Mouse (Mus musculus) ZHBTc4 (cell line): ENCODE measurements around the gene Ccnt2.

ENCODE experiments used
- DNase-seq: peaks from one replicate; pipeline ENCODE4 v3.0.0-alpha.2; 2011; ENCODE audit warnings: low read depth, low spot score

Ccnt2 gene

GRCm38 (mm10) chr1:127773803-127774500 lies at the start of gene Ccnt2:
TSS of gene Ccnt2 (plus strand) at chr1:127774164.
- peak; percentile 100 for DNase-seq

DNA sequence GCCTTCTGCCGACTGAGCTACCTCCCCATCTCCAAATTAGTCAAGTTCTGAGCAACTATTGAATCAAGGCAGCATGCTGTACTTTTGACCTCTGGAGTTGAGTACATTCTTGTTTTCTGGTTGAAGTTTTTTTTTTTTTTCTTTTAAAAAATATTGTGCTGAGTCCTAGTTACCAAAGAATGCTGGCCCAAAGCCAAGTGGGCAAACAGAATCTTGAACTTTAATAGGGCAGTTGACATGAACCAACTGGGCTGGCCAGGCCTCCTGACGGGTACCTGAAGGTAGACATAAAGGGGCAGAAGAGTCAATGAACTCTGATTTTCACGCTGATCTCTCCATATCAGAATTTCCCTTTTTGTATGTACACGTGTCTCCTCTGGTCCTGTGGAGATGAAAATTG lies 44.9 kb upstream of the Ccnt2 start, which contains the start of gene Acmsd:
Gene Acmsd (plus strand): TSS at position 318 of the 400 bp plus-strand sequence.
- no peak for DNase-seq

GRCm38 (mm10) chr1:127731086-127731485 lies 42.9 kb upstream of the Ccnt2 start:
- no peak for DNase-seq

GRCm38 (mm10) chr1:127732435-127732834 lies 41.5 kb upstream of the Ccnt2 start:
- no peak for DNase-seq

- no peak for DNase-seq
Observed at GRCm38 (mm10) chr1:127732841-127733240, 41.1 kb upstream of the Ccnt2 start.

DNA sequence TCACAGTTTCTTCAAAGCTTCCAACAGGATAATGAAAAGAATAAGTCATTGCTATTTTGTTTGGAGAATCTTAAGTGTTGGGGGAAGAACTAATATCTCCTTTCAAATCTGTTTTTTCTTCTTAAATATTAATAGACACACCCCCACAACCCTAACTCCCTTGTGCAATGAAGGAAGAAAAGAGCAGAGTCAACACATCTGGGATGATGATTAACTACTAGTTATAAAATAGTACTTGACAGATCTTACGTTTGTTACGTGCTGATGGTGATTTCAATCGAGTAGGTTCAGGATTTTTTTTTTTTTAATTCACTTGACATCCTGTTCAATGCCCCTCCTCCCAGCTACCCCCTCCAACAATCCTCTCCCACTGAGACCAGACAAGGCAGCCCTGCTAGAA lies 38.6 kb upstream of the Ccnt2 start:
- DNase-seq = no peak

DNA sequence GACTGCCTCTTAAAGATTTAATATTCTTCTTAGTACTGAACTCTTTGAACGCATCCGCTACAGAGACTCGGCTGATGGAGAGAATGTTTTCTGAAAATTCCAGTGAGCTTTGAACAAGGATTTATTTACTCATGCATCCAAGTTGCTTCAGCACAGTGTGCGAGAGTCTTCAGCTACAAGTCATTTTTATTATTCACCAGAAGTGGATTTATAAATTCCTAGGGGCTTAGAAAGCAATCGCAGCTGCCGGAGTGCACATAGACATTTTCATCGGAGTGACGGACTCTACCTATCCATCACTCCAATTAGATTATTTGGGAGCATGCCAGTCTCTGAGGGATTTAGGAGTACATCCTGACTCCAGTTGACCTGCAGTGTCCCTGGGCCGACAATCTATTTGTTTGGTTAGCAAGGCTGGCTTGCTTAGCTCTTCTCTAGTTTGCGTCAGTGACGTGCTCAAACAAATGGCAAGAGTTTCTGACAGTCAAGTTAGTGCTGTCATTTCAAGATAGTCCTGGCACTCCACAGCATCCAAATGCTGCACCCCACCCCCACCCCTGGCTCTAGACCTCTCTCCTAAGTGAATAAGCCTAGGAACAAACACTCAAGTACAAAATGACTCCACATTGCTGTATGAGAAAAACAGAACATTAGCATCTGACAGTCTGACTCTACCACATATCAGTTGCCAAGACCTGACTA lies 23.4 kb upstream of the Ccnt2 start:
- no peak for DNase-seq

- DNase-seq = no peak
Observed at GRCm38 (mm10) chr1:127755806-127756205, 18.2 kb upstream of the Ccnt2 start.

DNA sequence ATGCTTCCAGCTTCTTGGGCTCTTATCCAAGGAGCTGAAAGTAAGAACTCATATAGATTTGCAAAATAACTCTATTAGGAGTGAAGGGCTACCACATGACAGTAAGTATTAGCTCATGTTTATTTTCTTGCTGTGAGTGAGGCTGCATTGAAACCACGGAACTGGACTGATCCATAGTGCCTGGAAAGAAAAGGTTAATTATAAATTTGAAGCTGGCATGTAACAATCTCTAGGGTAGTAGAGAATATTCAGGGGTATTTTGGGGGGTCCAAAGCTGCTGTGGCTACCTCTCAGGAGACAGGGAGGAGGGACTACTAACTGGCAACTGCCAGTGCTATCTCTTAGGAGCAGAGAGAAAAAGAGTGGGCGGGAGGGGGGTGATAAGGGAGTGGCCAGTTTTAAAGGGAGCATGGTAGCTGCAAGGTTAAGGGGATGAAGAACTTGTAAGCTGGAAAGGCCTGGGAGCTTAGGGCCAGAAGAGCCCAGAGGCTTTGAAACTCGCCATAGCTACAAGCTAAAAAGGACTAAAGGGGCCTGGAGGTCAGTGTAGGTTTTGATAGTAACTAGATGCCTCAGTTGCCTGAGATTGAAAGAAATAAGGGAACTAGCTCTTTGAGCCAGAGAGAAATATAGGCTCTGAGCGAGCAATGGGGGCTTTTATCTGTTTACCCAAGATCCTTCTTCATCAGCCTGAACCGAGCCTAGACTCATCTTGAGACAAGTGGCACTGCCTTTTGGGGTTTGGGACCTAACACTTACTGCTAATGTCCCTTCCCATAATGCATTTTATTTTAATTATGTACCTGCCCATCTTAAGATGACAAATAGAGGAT lies 17.4 kb upstream of the Ccnt2 start:
- DNase-seq = peak; percentile 16

- DNase-seq = peak; percentile 65
Observed at GRCm38 (mm10) chr1:127757164-127757545, 16.8 kb upstream of the Ccnt2 start.

DNA sequence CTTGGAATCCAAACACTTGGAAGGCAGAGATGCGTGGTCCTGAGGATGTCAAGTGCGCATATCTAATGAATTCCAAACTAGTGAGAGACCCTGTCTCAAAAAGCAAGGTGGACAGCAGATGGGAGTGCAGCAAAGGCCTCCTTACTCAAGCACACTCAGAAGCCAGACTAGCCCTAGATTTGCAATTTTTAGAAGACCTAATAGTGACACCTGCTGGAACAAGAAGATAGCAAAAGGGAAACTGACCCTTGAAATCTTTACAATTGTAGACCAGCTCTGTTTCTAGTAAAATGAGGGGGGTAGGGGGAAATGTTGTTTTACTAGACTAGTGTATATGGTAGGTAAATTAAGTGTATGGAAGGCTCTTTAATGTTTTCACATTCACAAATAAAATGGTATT lies 8.5 kb upstream of the Ccnt2 start:
- DNase-seq = peak; percentile 36

DNA sequence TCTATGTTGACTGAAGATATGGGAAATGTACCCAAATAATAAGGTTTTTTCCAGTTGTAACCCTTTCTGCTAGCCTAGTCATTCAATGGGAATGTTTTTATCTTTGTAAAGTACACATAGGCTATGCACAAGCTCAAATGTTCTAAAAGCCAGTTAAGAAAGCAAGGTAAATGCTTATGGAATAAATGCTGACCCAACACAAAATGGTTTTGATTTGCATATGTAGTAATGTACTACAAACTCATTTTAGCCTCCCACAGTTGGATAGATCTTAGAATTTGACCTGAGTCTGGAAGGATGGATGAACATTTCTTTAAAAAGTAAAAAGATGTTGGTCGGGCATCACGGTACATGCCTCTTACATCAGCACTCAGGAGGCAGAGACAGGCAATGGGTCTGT lies 7.2 kb upstream of the Ccnt2 start:
- no peak for DNase-seq

DNA sequence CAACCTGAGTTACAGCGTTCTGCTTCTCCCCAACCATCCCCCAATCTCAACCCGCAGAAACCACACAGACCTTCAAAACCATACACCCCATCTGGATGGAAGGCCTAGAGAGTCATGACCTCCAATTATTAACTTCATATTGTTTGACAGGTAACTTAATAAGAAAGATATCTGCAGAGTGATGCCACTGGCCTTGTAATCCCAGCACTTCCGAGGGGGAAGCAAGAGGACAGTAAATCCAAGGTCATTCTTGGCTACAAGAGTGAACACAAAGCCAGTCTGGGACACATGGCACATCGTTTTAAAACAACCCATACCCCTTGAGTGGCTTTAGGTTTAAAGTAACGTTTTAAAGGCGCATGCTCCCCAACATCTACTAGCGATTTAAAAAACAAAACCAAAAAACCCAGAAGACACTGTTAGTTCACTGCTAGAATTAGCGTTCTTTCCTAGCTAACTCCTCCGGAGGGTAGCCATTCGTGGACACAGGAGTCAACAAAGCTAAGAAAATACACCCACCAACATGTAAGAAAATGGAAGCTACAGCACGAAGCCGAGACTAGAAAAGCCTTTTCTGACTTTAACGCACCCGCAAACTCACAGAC lies 664 bp upstream of the Ccnt2 start:
- peak; percentile 38 for DNase-seq

DNA sequence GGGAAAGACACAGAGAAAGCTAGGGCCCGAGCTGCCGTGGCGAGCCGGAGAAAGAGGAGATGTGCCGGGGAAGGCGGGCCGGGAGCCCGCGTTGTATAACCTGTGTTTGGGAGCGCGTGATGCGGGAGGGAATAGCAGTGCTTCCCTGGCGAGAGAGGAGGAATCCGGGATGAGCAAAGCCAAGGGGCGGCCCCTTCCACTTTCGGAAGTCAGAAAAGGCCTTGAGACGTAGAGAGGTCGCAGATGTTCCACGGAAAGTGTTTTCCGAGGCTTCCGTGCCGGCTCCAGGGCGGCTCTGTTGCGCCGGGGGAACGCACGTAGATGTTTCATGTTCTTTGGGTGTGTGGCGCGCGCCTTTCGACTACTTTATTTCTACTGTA lies 527 bp downstream of the Ccnt2 start:
- DNase-seq = peak; percentile 62

DNA sequence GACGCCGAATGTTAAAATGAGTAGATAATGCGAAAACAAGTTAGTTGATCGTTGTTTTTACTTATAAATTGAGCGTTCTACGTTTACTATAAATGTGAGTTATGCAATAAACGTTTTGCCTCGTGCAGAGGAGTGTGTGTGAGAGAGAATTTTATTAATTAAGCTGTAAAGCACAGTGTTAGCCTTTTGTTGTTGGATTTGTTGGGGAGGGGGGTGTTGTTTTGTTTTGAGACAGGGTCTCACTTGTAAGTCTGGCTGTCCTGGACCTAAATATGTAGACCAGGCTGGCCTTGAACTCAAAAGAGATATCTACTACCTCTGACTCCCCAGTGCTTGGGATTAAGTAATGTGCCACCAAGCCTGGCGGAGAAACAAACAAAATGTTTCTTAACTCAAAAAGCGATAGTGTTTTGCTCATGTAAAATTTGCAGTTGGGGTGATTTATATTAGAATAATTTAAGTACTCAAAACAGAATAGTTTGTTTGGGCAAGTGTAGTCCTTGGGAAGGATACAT lies 1.3 kb downstream of the Ccnt2 start:
- no peak for DNase-seq

DNA sequence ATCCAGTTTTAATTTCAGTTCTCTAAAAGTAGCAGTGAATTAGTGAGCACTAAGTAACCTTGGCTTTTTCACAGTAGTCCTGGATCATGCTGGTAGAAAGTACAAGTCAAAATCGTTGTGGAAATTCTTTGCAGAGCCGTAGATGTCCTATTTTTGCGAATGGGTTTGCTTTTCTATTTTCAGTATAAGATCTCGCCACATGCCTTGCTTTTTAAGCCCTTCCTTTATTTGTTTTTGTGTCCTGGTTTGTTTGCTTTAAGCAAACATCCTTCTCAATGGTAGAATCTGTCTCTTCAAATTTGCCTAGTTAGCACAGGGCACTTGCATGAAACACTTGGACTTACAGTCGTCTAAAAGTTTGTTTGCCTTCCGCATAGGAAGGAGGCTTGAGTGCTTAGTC lies 2.3 kb downstream of the Ccnt2 start:
- no peak for DNase-seq

- no peak for DNase-seq
Observed at GRCm38 (mm10) chr1:127778611-127779010, 4.6 kb downstream of the Ccnt2 start.

DNA sequence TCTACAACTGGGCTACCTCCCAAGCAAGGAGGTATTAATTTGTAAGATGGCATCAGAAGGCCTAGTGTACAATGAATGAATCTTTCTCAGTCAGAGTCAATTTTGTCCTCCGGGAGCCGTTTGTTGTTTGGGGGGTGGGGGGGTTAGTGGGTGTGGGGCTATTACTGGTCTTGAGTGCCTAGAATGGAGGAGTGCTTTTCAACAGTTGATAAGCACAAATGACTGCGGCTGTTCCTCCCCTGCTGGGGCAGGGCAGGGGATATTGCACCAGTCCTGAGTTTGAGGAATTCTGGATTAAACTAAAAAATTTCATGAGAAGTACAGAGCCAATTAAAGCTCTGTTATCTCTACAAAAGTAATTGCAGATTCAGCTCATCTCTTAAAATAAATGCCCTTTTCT lies 6.2 kb downstream of the Ccnt2 start:
- DNase-seq = no peak

DNA sequence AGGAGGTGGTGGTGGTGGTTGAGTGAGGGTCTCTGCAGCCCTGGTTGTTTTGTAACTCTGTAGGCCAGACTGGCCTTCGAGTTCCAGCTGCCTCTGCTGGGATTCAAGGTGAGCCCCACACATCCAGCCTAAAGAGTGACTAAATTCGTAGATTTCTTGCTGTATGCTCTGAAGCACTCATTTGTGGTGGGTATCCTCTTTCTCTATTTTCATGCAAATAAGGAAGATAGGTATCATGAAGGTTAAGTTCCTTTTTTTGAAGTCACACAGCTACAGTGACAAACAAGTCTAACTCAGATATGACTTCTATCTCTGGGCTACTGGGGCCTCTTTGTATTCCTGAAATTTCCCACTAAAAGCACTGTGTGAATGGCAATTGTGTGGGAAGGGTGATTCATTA lies 6.9 kb downstream of the Ccnt2 start:
- no peak for DNase-seq

DNA sequence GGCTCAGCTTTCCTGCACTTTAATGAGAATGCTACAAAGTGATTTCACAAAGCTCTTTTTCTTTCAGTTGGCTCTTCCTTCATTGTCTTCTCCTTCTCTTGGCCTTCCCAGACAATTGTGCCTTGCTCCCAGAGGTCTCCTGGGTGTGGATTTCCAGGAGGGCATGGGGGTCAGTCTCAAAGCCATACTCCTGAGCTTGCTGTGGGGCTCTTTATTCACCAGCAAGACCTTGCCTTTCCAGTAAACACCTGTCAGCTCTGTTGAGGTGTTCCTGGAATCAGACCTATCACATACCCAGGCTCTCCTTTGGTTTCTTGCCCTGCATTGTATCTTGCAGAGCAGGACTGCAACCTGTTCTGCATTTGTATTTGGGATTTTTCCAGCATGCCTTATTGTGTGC lies 9.9 kb downstream of the Ccnt2 start:
- DNase-seq = no peak

DNA sequence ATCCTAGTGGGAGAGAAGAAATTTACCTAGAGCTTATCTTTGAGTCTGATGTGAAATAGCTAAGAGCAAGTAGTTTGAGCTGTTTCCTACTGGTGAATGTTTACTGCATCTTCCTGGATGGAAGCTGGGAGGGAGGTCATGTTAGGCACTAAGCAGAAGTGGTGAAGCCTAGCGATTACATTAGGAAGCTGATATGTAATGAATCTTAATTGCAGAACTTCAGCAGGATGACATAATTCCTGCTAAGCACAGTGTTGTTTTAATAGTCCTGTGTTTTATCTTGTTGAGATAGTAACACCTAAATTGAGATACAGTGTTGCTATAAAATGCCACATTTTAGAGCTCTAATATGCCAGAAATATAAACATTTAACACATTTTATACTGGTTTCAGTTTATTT lies 11.9 kb downstream of the Ccnt2 start:
- DNase-seq = no peak

DNA sequence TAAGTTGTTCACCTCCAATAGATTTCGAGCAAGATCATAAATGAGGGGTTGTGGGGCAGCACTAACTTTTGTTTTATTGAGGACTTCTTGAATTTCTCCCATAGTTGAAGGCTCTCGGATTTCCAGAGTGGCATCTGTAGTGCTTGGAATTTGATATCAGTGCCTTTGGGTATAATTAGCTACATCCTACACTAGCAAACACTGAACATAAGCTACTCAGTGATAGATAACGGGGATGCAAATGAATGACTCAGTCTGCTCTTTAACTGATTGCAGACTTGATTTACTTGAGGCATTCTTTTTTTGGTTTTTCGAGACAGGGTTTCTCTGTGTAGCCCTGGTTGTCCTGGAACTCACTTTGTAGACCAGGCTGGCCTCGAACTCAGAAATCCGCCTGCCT lies 15.0 kb downstream of the Ccnt2 start:
- no peak for DNase-seq
